Mouse (Mus musculus) neural tube, embryonic 14.5 days (tissue): ENCODE results near the gene Lhb. TPM values are rescaled to one million over a fixed set of nuclear protein-coding genes. Genes with fewer than 3 reads are reported as not detected.

Experiments
- ATAC-seq: fragments of 200-750 bp; cut with Nextera tagmentation; 2 replicates; pipeline ENCODE4 v1.8.0; 2017; ENCODE audit warnings: low read depth, mild to moderate bottlenecking, moderate TSS enrichment, moderate library complexity
- H3K27ac ChIP-seq: fragments of 300-500 bp; sonication (generic); 2 replicates; pipeline ENCODE4 v1.5.1; 2014; ENCODE audit warnings: low read depth, mild to moderate bottlenecking, control low read depth, low read length, moderate library complexity, mixed read lengths
- H3K27me3 ChIP-seq: fragments of 300-500 bp; sonication (generic); 2 replicates; pipeline ENCODE4 v1.6.1; 2014; ENCODE audit warnings: low read length; ENCODE audit not compliant: control insufficient read depth, insufficient read depth
- H3K36me3 ChIP-seq: fragments of 300-500 bp; sonication (generic); 2 replicates; pipeline ENCODE4 v1.6.1; 2014; ENCODE audit warnings: low read length, mixed read lengths; ENCODE audit not compliant: control insufficient read depth, insufficient read depth
- H3K4me1 ChIP-seq: fragments of 300-500 bp; sonication (generic); 2 replicates; pipeline ENCODE4 v1.6.1; 2014; ENCODE audit warnings: low read length; ENCODE audit not compliant: control insufficient read depth, insufficient read depth
- H3K4me2 ChIP-seq: fragments of 300-500 bp; sonication (generic); 2 replicates; pipeline ENCODE4 v1.6.1; 2014; ENCODE audit warnings: mild to moderate bottlenecking, low read depth, low read length, control low read depth
- H3K4me3 ChIP-seq: fragments of 300-500 bp; sonication (generic); 2 replicates; pipeline ENCODE4 v1.5.1; 2014; ENCODE audit warnings: low read depth, low read length, control low read depth, mixed read lengths
- H3K9ac ChIP-seq: fragments of 300-500 bp; sonication (generic); replicated peaks from 2 replicates; pipeline ENCODE4 v1.6.1; 2014; ENCODE audit warnings: low read depth, mild to moderate bottlenecking, control low read depth, low read length, mixed read lengths
- H3K9me3 ChIP-seq: fragments of 300-500 bp; sonication (generic); 2 replicates; pipeline ENCODE4 v1.6.1; 2016; ENCODE audit warnings: low read length; ENCODE audit not compliant: control insufficient read depth
- WGBS: fragments of 180-500 bp; shearing (Covaris S2); extraction: QIAGEN DNeasy Blood & Tissue Kit; methylation state at CpG from one replicate; pipeline ENCODE4 v1.1.7; 2014; 5-methylcytosine and 5-hydroxymethylcytosine counted together
- polyA plus RNA-seq: library from polyadenylated mRNA; unstranded; fragments of >200 nt; fragmentation: Nextera tagmentation; extraction: Ambion mirVana; gene quantifications from 2 replicates; pipeline ENCODE4 v1.2.1, GENCODE M21; 2014

The Lhb gene
- polyA plus RNA-seq, 1 experiment from 2014 or later, result not detected

DNA sequence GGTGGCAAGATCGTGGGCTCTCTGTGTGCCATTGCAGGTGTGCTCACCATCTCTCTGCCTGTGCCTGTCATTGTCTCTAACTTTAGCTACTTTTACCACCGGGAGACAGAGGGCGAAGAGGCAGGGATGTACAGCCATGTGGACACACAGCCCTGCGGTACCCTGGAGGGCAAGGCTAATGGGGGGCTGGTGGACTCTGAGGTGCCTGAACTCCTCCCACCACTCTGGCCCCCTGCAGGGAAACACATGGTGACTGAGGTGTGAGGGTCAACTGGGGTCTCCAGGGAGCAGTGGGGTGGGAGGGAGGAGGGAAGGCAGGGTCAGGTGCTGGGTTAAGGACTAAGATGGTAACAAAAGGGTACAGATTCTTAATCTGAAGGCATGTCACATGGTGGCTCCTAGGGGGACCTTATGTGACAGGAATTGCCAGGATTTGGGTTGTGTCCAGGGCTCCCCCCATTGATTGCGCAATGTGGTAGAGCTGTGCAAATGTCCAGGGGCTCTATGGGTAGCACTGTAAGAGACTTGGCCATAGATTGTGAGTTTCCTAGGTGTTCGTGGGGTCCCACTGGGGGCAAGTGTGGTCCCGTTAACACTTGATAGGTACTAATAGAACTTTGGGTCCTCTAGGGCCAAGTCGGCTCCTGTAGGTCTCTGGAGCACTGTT lies 11.0 kb upstream of the Lhb start:
- Histone ChIP-seq H3K9ac (no peak overlapping the region), H3K4me2 (no peak overlapping the region), H3K9me3 (no peaks in the 10 kb centered on the region), H3K4me1 (peaks cover 4% of the 10 kb centered on the region; the same call in 1 of the 2 replicates), H3K27me3 (peaks cover 73% of the 10 kb centered on the region), H3K27ac (no peak overlapping the region), H3K4me3 (no peak overlapping the region), H3K36me3 (no peaks in the 10 kb centered on the region)
- WGBS, result 88% methylated on average over 8 of the region's 8 CpGs
- no peak for ATAC-seq

- WGBS, result 72% methylated on average over 2 of the region's 2 CpGs
- no peak for ATAC-seq
These were observed 8.2 kb upstream of the Lhb start for GRCm38 (mm10) chr7:45412421-45412820.

GRCm38 (mm10) chr7:45413113-45413863 lies 7.3 kb upstream of the Lhb start, which contains the start of gene Ntf5:
Gene Ntf5, plus strand, starts transcription at chr7:45413695.
- no peaks in the 10 kb centered on the region for H3K36me3 ChIP-seq
- peaks cover 4% of the 10 kb centered on the region; the same call in 1 of the 2 replicates for H3K4me1 ChIP-seq
- peak within 1 kb of the TSS; percentile 44 for H3K4me3 ChIP-seq
- peaks cover 73% of the 10 kb centered on the region for H3K27me3 ChIP-seq
- ATAC-seq, result peak; percentile 39; the same call in 1 of the 2 replicates
- peak within 1 kb of the TSS; percentile 84 for H3K4me2 ChIP-seq
- no peaks in the 10 kb centered on the region for H3K9me3 ChIP-seq
- H3K9ac ChIP-seq, result peak within 1 kb of the TSS; percentile 42
- no peak within 1 kb of the TSS for H3K27ac ChIP-seq
- WGBS, result 4% methylated on average over 43 of the region's 45 CpGs

More at GRCm38 (mm10) chr7:45412421-45412820, 8.2 kb upstream of the Lhb start:
- no peak overlapping the region for H3K4me2 ChIP-seq
- H3K4me3 ChIP-seq, result no peak overlapping the region
- H3K27ac ChIP-seq, result no peak overlapping the region
- H3K36me3 ChIP-seq, result no peaks in the 10 kb centered on the region
- H3K9ac ChIP-seq, result no peak overlapping the region
- H3K4me1 ChIP-seq, result peaks cover 4% of the 10 kb centered on the region; the same call in 1 of the 2 replicates
- no peaks in the 10 kb centered on the region for H3K9me3 ChIP-seq
- peaks cover 73% of the 10 kb centered on the region for H3K27me3 ChIP-seq

DNA sequence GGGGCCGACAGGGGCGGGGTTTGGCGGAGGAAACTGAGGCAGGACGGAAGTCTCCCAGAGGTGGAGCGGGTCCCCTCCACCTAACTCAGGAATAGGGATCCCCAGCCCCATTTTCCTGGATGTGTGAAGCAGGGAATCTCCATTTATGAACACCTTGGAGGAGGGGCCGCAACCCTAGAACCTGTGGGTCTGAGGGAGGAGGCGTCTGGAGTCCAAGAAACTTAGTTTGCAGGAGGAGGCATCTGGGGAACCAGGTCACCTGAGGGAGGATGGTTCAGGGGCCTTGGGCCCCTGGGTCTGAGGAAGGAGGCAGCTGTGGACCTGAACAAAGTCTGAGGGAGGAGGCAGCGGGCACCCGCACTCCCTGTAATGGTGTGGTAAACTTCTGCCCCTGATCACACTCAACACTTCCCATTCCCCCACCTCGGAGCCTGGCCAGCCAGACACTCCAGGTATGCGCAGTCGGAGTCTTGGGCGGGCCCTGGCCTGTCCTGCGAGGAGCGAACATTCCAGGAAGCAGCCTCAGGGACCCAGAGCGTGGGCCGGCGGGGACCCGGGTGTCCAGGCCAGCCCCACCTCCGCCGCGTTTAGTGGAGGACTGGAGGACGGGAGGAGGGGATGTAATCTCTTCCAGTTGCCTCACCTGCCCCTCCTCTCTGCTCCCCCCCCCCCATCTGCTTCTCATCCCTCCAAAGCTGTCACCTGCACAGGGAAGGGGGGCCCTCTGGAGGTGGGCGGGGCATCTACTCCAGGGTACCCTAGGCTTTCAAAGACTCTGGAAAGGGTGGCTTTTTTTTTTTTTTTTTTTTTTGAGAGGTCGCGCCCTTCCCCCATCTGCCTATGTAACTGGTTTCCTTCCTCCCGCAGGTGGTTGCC lies 6.5 kb upstream of the Lhb start:
- WGBS, result 2% methylated on average over 27 of the region's 27 CpGs
- no peak for ATAC-seq

DNA sequence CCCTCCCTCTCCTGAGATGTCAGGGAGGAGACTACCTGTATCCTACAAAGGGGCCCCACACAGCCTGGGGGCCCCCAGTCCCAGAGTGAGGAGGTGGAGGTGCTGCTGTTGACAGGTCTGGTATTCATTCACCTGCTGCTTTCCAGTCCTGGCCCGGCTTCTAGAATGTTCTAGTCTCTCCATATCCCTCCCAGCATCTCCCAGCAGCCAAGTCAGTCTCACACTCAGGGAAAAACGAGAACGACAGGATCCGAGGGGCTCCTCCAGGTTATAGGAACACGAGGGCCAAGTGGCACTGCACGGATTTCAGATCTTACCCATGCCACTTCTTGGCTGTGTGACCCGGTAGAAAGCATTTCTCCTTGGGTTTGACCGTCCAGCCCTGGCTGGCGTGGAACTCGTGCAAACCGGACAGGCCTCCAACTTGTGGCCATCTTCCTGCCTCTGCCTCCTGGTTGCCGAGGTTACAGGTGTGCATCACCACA lies 5.8 kb upstream of the Lhb start:
- Histone ChIP-seq H3K9me3 (no peaks in the 10 kb centered on the region), H3K36me3 (no peaks in the 10 kb centered on the region), H3K27me3 (peaks cover 73% of the 10 kb centered on the region), H3K27ac (no peak overlapping the region), H3K4me3 (no peak overlapping the region), H3K4me1 (peaks cover 4% of the 10 kb centered on the region; the same call in 1 of the 2 replicates), H3K9ac (no peak overlapping the region), H3K4me2 (no peak overlapping the region)
- WGBS, result 43% methylated on average over 12 of the region's 12 CpGs
- ATAC-seq, result no peak

More for the DNA sequence above, 6.5 kb upstream of the Lhb start:
- H3K27me3 ChIP-seq, result peaks cover 77% of the 10 kb centered on the region
- H3K4me1 ChIP-seq, result peaks cover 4% of the 10 kb centered on the region; the same call in 1 of the 2 replicates
- no peaks in the 10 kb centered on the region for H3K36me3 ChIP-seq
- peak overlapping the region; percentile 44 for H3K4me3 ChIP-seq
- H3K9ac ChIP-seq, result peak overlapping the region; percentile 42
- H3K9me3 ChIP-seq, result no peaks in the 10 kb centered on the region
- no peak overlapping the region for H3K27ac ChIP-seq
- peak overlapping the region; percentile 84 for H3K4me2 ChIP-seq

GRCm38 (mm10) chr7:45415636-45416035 lies 5.0 kb upstream of the Lhb start:
- H3K4me1 ChIP-seq, result peaks cover 4% of the 10 kb centered on the region; the same call in 1 of the 2 replicates
- ATAC-seq, result no peak
- H3K4me2 ChIP-seq, result no peak overlapping the region; the same call in 1 of the 2 replicates
- WGBS, result 9% methylated on average over 37 of the region's 37 CpGs
- H3K36me3 ChIP-seq, result peaks cover under 1% of the 10 kb centered on the region; the same call in 1 of the 2 replicates
- no peak overlapping the region for H3K4me3 ChIP-seq
- H3K9ac ChIP-seq, result no peak overlapping the region
- no peaks in the 10 kb centered on the region for H3K9me3 ChIP-seq
- no peak overlapping the region for H3K27ac ChIP-seq
- H3K27me3 ChIP-seq, result peaks cover 76% of the 10 kb centered on the region

DNA sequence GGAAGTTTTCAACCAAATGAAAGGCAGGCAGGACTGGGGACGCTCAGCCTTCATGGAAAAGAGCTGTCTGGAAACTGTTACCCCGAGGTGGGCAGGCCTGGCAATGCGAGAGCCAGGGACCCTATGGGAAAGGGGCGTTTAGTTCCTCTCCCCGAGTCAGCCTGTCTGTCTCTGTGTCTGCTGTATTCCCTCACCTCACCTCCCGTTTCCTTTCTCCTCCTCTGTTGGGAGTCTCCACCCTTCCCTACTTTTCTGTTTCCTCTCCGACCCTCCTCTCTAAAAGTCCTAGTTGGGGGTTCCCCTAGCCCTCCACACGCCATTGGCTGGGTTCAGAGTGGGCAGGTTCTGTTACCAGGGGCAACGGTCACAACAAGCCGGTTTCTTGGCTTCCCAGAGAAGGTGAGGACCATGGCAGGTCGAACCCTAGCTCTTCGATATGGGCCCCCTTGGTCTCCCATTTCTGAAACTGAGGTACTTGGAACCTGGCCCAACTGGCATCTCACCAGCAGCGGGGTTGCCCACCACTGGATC lies 2.6 kb upstream of the Lhb start:
- Histone ChIP-seq H3K4me2 (no peak overlapping the region), H3K27ac (no peak overlapping the region), H3K4me3 (no peak overlapping the region), H3K27me3 (peaks cover 65% of the 10 kb centered on the region), H3K9me3 (no peaks in the 10 kb centered on the region), H3K4me1 (peaks cover 4% of the 10 kb centered on the region; the same call in 1 of the 2 replicates), H3K9ac (no peak overlapping the region), H3K36me3 (peaks cover 23% of the 10 kb centered on the region)
- ATAC-seq, result no peak
- WGBS, result 7% methylated on average over 13 of the region's 13 CpGs

DNA sequence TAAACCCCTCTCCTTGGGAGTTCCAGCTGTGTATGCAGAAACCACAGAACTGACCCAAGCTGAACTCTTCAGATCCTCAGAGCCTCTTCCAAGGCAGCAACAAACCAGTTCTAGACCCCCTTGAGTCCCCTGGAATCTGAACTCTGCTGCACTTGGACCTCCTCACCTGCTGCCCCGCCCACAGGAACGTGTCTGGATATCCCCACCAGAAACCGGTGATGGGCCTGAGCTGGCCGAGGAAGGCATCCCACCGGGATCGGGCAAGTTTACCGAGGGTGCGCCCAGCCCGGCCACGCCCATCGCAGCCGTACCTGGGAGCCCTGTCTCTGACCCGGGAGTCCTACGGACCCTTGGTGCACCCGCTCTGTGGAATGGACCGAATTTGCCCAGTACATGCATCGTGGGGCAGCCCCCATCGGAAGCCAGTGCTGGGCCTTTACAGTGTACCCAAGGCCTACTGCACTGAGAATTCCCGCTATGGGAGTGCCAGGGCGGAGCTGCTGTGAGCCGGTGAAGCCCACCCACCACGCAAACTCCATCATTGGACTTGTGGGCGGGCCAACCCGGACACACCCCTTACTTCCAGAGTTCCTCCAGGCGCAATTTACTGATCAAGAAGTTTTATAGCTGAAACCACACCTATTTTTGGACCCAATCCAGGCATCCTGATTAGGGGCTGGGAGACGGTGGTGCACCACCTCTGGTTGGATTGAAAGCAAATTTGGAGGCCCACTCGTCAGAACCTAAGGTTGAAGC lies 583 bp upstream of the Lhb start:
- Histone ChIP-seq H3K36me3 (peaks cover 42% of the 10 kb centered on the region), H3K27ac (no peak overlapping the region), H3K27me3 (peaks cover 46% of the 10 kb centered on the region), H3K9ac (no peak overlapping the region), H3K4me2 (no peak overlapping the region), H3K9me3 (no peaks in the 10 kb centered on the region), H3K4me1 (no peaks in the 10 kb centered on the region), H3K4me3 (no peak overlapping the region)
- WGBS, result 10% methylated on average over 27 of the region's 27 CpGs
- ATAC-seq, result no peak
